9 mouse cellular contexts compared by ENCODE assay signal in the genomic region with DNA sequence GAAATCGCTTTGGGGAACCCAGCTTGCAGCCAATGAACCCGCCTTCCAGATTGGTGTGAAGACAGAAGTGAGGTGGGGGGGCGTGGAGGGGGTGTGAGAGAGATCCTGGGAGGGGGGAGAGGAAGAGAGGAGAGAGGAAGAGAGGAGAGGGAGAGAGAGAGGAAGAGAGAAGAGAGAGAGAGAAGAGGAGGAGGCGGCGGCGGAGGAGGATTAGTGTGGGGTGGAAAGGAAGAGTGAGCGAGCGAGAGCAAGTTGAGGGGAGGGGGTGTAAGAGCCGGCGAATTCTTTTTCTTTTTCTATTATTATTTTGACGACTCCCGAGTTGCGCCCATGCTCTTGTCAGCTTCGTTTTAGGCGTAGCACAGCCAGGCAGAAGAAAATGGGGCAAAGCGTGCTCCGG. TPM values are rescaled to one million over a fixed set of nuclear protein-coding genes. Genes with fewer than 3 reads are reported as not detected.
A peak's percentile ranks its signal among the peaks of the same experiment; 100 is the strongest.
DNase-seq lines count a peak whose midpoint lies in the region; ATAC-seq and TF ChIP-seq lines count a peak whose summit lies in the region.
"Had no signal": no experiment of that assay in that cellular context is flagged by ENCODE, and none has a peak within 500 bp of the region (broad histone marks: within the 10 kb centered on the region; RNA-seq: fewer than 3 reads in every experiment).

No protein-coding gene starts in this region.

- peak overlapping the region; percentile 66 for H3K4me2 ChIP-seq in hindbrain, embryonic 15.5 days

- no peak overlapping the region for H3K27ac ChIP-seq in spleen, adult 2 months (ENCODE audit: insufficient read depth, low read length)
- H3K27ac ChIP-seq in hindbrain, embryonic 15.5 days (replicated peaks) = peak overlapping the region; percentile 69
- H3K27ac ChIP-seq in macrophage = no peak overlapping the region

- peak overlapping the region; percentile 49 for H3K9ac ChIP-seq in hindbrain, embryonic 15.5 days

- TF ChIP-seq POLR2A in spleen, adult 2 months (IDR thresholded peaks at IDR 0.05; ENCODE audit: low read depth, low read length) = no peak

- ATAC-seq in hindbrain, embryonic 15.5 days (ENCODE audit: low FRiP score, low read depth) = peak; percentile 24
- ATAC-seq in erythroid progenitor cell, adult 5-6 weeks (replicated peaks; ENCODE audit: low FRiP score, poor library complexity, severe bottlenecking) = no peak
- ATAC-seq: Patski had no signal

- H3K27me3 ChIP-seq in spleen, adult 2 months (ENCODE audit: control insufficient read depth, insufficient read depth, low read length) = no peaks in the 10 kb centered on the region
- no peaks in the 10 kb centered on the region for H3K27me3 ChIP-seq in hindbrain, embryonic 15.5 days

- H3K79me2 ChIP-seq in macrophage (ENCODE audit: inconsistent target) = no peaks in the 10 kb centered on the region

- no peaks in the 10 kb centered on the region for H3K4me1 ChIP-seq in spleen, adult 2 months (ENCODE audit: control insufficient read depth, insufficient read depth, insufficient read length)
- 0 out of 2 replicates have a peak, but pooled peaks cover 5% of the 10 kb centered on the region for H3K4me1 ChIP-seq in hindbrain, embryonic 15.5 days (replicated peaks)

- no peak for TF ChIP-seq CTCF in spleen, adult 2 months (IDR thresholded peaks at IDR 0.05; ENCODE audit: extremely low read depth, insufficient read depth, insufficient read length, insufficient replicate concordance)

- peak overlapping the region; percentile 41 for H3K4me3 ChIP-seq in spleen, adult 2 months (ENCODE audit: extremely low read depth, insufficient read depth, insufficient read length)
- peak overlapping the region; percentile 49 for H3K4me3 ChIP-seq in hindbrain, embryonic 15.5 days
- peak overlapping the region; percentile 27 for H3K4me3 ChIP-seq in macrophage (ENCODE audit: inconsistent target)

- no peaks in the 10 kb centered on the region for H3K9me3 ChIP-seq in hindbrain, embryonic 15.5 days

- H3K36me3 ChIP-seq in spleen, adult 2 months (ENCODE audit: control insufficient read depth, insufficient read depth, low read length) = no peaks in the 10 kb centered on the region
- H3K36me3 ChIP-seq in hindbrain, embryonic 15.5 days = no peaks in the 10 kb centered on the region
- H3K36me3 ChIP-seq in macrophage (ENCODE audit: inconsistent target) = no peaks in the 10 kb centered on the region

- WGBS in spleen, adult 2 months = 32% methylated on average over 17 of the region's 17 CpGs
- WGBS in hindbrain, embryonic 15.5 days = 16% methylated on average over 15 of the region's 17 CpGs
- WGBS in macrophage (ENCODE audit: missing documents) = 26% methylated on average over 9 of the region's 17 CpGs

- DNase-seq in gastrocnemius, postnatal 10 days = peak; percentile 6
- no peak for DNase-seq in gastrocnemius, adult 8-10 months (ENCODE audit: low spot score in 2 of 2)
- DNase-seq in spleen, adult 2 months (ENCODE audit: low read depth in 1 of 2, low spot score in 2 of 2) = no peak
- DNase-seq in spleen, postnatal 4 days (ENCODE audit: low spot score in 2 of 2) = no peak
- no peak for DNase-seq in urinary bladder, postnatal 4 days (ENCODE audit: low spot score in 2 of 2)

RNA-seq across cellular contexts. Expression of gene Gria3, which starts 0.5 kb away (rescaled TPM):
- 1 to 10 TPM; 4.7 to 6.7 TPM for total RNA-seq in gastrocnemius, postnatal 10 days (2021)
- 1 to 10 TPM in 3 of 4 experiments, under 1 TPM in 1; 0.29 to 1.4 (median 1.0) TPM for total RNA-seq in gastrocnemius, adult 8-10 months (2022)
- polyA plus RNA-seq in spleen, adult 2 months (2012; rRNA removed) = 0.72 and 0.75 TPM in 2 replicates
- 16.6 and 17.5 TPM in 2 replicates for polyA plus RNA-seq in hindbrain, embryonic 15.5 days (2015; fragmentation: Nextera tagmentation; extraction: Ambion mirVana)
- 1 to 10 TPM in 12 of 26 experiments, under 1 TPM in 13, not detected in 1; 0.38 to 4.6 (median 0.92) TPM for total RNA-seq in macrophage (2018; cell fraction: chromatin; rRNA removed)
- under 1 TPM; 0.09 to 0.68 (median 0.31) TPM for total RNA-seq in macrophage (2018; cell fraction: cytosol; rRNA removed)
- 1 to 10 TPM in 20 of 26 experiments, under 1 TPM in 6; 0.54 to 3.7 (median 1.5) TPM for total RNA-seq in macrophage (2018; cell fraction: nucleus; rRNA removed)
- polyA plus RNA-seq in macrophage (2018) = 0.11 to 0.80 TPM (median 0.31 TPM) in 3 replicates
- total RNA-seq in erythroid progenitor cell, adult 5-6 weeks (2015; ENCODE audit: low replicate concordance) = 3.8 and 9.0 TPM in 2 replicates
- 1.9 and 3.2 TPM in 2 replicates for total RNA-seq in erythroid progenitor cell, adult 5-6 weeks (2017; ENCODE audit: low replicate concordance)
- polyA plus RNA-seq: Patski had no signal
